ENCODE assay signal across 8 mouse cellular contexts in genomic region chr2:170731632-170732561, GRCm38 (mm10). TPM values are rescaled to one million over a fixed set of nuclear protein-coding genes. Genes with fewer than 3 reads are reported as not detected.
DNase-seq lines count a peak whose midpoint lies in the region; ATAC-seq lines count a peak whose summit lies in the region.

Gene Dok5, plus strand, starts transcription at chr2:170731807.

- peak within 1 kb of the TSS; percentile 94 for H3K4me2 ChIP-seq in embryonic facial prominence, embryonic 12.5 days (replicated peaks)
- H3K4me2 ChIP-seq in kidney, embryonic 14.5 days (replicated peaks; ENCODE audit: low read depth, low read length), result peak within 1 kb of the TSS; percentile 93
- H3K4me2 ChIP-seq in limb, embryonic 11.5 days (ENCODE audit: low read depth, severe bottlenecking), result peak within 1 kb of the TSS; percentile 96
- H3K4me2 ChIP-seq in midbrain, embryonic 14.5 days (ENCODE audit: low read length), result peak within 1 kb of the TSS; percentile 84

- H3K36me3 ChIP-seq in embryonic facial prominence, embryonic 12.5 days, result no peaks in the 10 kb centered on the region
- no peaks in the 10 kb centered on the region for H3K36me3 ChIP-seq in kidney, embryonic 14.5 days (ENCODE audit: control insufficient read depth, insufficient read depth, low read length)
- no peaks in the 10 kb centered on the region for H3K36me3 ChIP-seq in limb, embryonic 11.5 days (ENCODE audit: control insufficient read depth, insufficient read depth, low read length)
- H3K36me3 ChIP-seq in midbrain, embryonic 14.5 days (ENCODE audit: control insufficient read depth, insufficient read depth, low read length), result no peaks in the 10 kb centered on the region

- peak; percentile 62 to 65 for DNase-seq in adrenal gland, postnatal 36 days
- peak; percentile 58 for DNase-seq in heart, adult 8-10 months (ENCODE audit: low spot score)
- peak; percentile 68 for DNase-seq in limb, embryonic 11.5 days (ENCODE audit: low spot score)
- peak; percentile 90 for DNase-seq in midbrain, embryonic 14.5 days
- peak; percentile 76 for DNase-seq in telencephalon, adult 2 months (ENCODE audit: low read depth, low spot score)
- no peak for DNase-seq in spleen, postnatal 10 days (ENCODE audit: low spot score in 2 of 2)

- WGBS in embryonic facial prominence, embryonic 12.5 days, result 3% methylated on average over 44 of the region's 53 CpGs
- 4% methylated on average over 52 of the region's 53 CpGs for WGBS in kidney, embryonic 14.5 days
- WGBS in limb, embryonic 11.5 days, result 2% methylated on average over 53 of the region's 53 CpGs
- WGBS in midbrain, embryonic 14.5 days, result 2% methylated on average over 52 of the region's 53 CpGs

- peak within 1 kb of the TSS; percentile 57 for H3K4me3 ChIP-seq in embryonic facial prominence, embryonic 12.5 days
- H3K4me3 ChIP-seq in kidney, embryonic 14.5 days (ENCODE audit: low read length), result peak within 1 kb of the TSS; percentile 54
- H3K4me3 ChIP-seq in limb, embryonic 11.5 days (ENCODE audit: low read depth, low read length), result peak within 1 kb of the TSS; percentile 48
- H3K4me3 ChIP-seq in midbrain, embryonic 14.5 days (replicated peaks; ENCODE audit: low read depth, low read length), result peak within 1 kb of the TSS; percentile 58

- peaks cover 4% of the 10 kb centered on the region for H3K27me3 ChIP-seq in embryonic facial prominence, embryonic 12.5 days
- H3K27me3 ChIP-seq in kidney, embryonic 14.5 days (ENCODE audit: control insufficient read depth, insufficient read depth, low read length), result peaks cover 19% of the 10 kb centered on the region
- H3K27me3 ChIP-seq in limb, embryonic 11.5 days (ENCODE audit: control insufficient read depth, insufficient read depth, low read length), result peaks cover 15% of the 10 kb centered on the region
- no peaks in the 10 kb centered on the region for H3K27me3 ChIP-seq in midbrain, embryonic 14.5 days (ENCODE audit: control insufficient read depth, insufficient read depth, low read length)

- peak; percentile 87 for ATAC-seq in embryonic facial prominence, embryonic 12.5 days (ENCODE audit: insufficient number of reproducible peaks, insufficient read depth, low FRiP score, low TSS enrichment)
- ATAC-seq in kidney, embryonic 14.5 days (ENCODE audit: low FRiP score, low TSS enrichment), result peak; percentile 89
- ATAC-seq in limb, embryonic 11.5 days (ENCODE audit: insufficient number of reproducible peaks, low FRiP score, low TSS enrichment, low read depth), result peak; percentile 70; the same call in 1 of the 2 replicates
- ATAC-seq in midbrain, embryonic 14.5 days (ENCODE audit: low FRiP score, low TSS enrichment), result peak; percentile 88

- peaks cover 9% of the 10 kb centered on the region for H3K4me1 ChIP-seq in embryonic facial prominence, embryonic 12.5 days
- H3K4me1 ChIP-seq in kidney, embryonic 14.5 days (ENCODE audit: control insufficient read depth, insufficient read depth, low read length), result no peaks in the 10 kb centered on the region
- no peaks in the 10 kb centered on the region for H3K4me1 ChIP-seq in limb, embryonic 11.5 days (ENCODE audit: control insufficient read depth, insufficient read depth, low read length)
- peaks cover 34% of the 10 kb centered on the region for H3K4me1 ChIP-seq in midbrain, embryonic 14.5 days (ENCODE audit: control insufficient read depth, insufficient read depth, low read length)

- peak within 1 kb of the TSS; percentile 67 for H3K9ac ChIP-seq in embryonic facial prominence, embryonic 12.5 days
- H3K9ac ChIP-seq in kidney, embryonic 14.5 days (ENCODE audit: low read depth, low read length), result peak within 1 kb of the TSS; percentile 42; the same call in 1 of the 2 replicates
- H3K9ac ChIP-seq in limb, embryonic 11.5 days (ENCODE audit: low read length), result peak within 1 kb of the TSS; percentile 53
- peak within 1 kb of the TSS; percentile 74 for H3K9ac ChIP-seq in midbrain, embryonic 14.5 days (replicated peaks; ENCODE audit: low read length)

- H3K27ac ChIP-seq in embryonic facial prominence, embryonic 12.5 days, result no peak within 1 kb of the TSS
- H3K27ac ChIP-seq in kidney, embryonic 14.5 days (ENCODE audit: low read depth, low read length), result no peak within 1 kb of the TSS
- no peak within 1 kb of the TSS for H3K27ac ChIP-seq in limb, embryonic 11.5 days (replicated peaks; ENCODE audit: low read depth, low read length)
- peak within 1 kb of the TSS; percentile 87 for H3K27ac ChIP-seq in midbrain, embryonic 14.5 days (replicated peaks; ENCODE audit: low read depth, low read length)

- no peaks in the 10 kb centered on the region for H3K9me3 ChIP-seq in embryonic facial prominence, embryonic 12.5 days
- H3K9me3 ChIP-seq in kidney, embryonic 14.5 days (ENCODE audit: control insufficient read depth, low read length), result no peaks in the 10 kb centered on the region
- no peaks in the 10 kb centered on the region for H3K9me3 ChIP-seq in limb, embryonic 11.5 days (ENCODE audit: control insufficient read depth, low read length)
- H3K9me3 ChIP-seq in midbrain, embryonic 14.5 days (ENCODE audit: control insufficient read depth, low read length), result no peaks in the 10 kb centered on the region

RNA-seq across cellular contexts. Expression of gene Dok5, which starts in this region (rescaled TPM):
- under 1 TPM; 0.36 to 0.96 TPM for total RNA-seq in adrenal gland, postnatal 36 days (2021)
- polyA plus RNA-seq in embryonic facial prominence, embryonic 12.5 days (2016; fragmentation: Nextera tagmentation; extraction: Ambion mirVana), result 8.9 and 10.4 TPM in 2 replicates
- under 1 TPM; 0.24 to 0.35 (median 0.30) TPM for total RNA-seq in heart, adult 8-10 months (2022)
- 0.81 and 0.85 TPM in 2 replicates for polyA plus RNA-seq in kidney, embryonic 14.5 days (2014; fragmentation: Nextera tagmentation; extraction: Ambion mirVana)
- polyA plus RNA-seq in limb, embryonic 11.5 days (2014; fragmentation: Nextera tagmentation; extraction: Ambion mirVana), result 0.95 and 2.0 TPM in 2 replicates
- polyA plus RNA-seq in midbrain, embryonic 14.5 days (2014; fragmentation: Nextera tagmentation; extraction: Ambion mirVana), result 31.5 and 43.0 TPM in 2 replicates

Comparison
In these comparisons a context has a peak if more than half of its experiments do, and no peak if none do; other contexts are left out.
1. Peak in DNase-seq in adrenal gland, postnatal 36 days; RNA of the gene not detected or under 1 TPM.
2. Peak in DNase-seq in heart, adult 8-10 months; RNA of the gene not detected or under 1 TPM.
3. Peak in ATAC-seq, H3K4me3 ChIP-seq, H3K9ac ChIP-seq and H3K4me2 ChIP-seq in kidney, embryonic 14.5 days; RNA of the gene not detected or under 1 TPM.
4. DNase-seq: peak in limb, embryonic 11.5 days (single experiment), midbrain, embryonic 14.5 days (single experiment) and telencephalon, adult 2 months (single experiment); none in spleen, postnatal 10 days (0 of 2).
5. Peak in every context shown above with its lines, with median percentiles within 50 percentile points of each other: ATAC-seq, H3K4me2 ChIP-seq, H3K4me3 ChIP-seq and H3K9ac ChIP-seq.